Mouse (Mus musculus) spleen, adult 2 months (tissue): ENCODE measurements around the gene Hey2.

Experiments
- CTCF ChIP-seq: fragments of 200-500 bp; IDR thresholded peaks from 2 replicates; pipeline ENCODE4 v1.5.1; 2011; ENCODE audit warnings: mild to moderate bottlenecking, inconsistent platforms; ENCODE audit not compliant: insufficient read depth, insufficient read length, insufficient replicate concordance; ENCODE audit errors: extremely low read depth
- POLR2A ChIP-seq: fragments of 200-500 bp; IDR thresholded peaks from 2 replicates; pipeline ENCODE4 v1.6.1; 2011; ENCODE audit warnings: low read depth, low read length, inconsistent platforms

DNA sequence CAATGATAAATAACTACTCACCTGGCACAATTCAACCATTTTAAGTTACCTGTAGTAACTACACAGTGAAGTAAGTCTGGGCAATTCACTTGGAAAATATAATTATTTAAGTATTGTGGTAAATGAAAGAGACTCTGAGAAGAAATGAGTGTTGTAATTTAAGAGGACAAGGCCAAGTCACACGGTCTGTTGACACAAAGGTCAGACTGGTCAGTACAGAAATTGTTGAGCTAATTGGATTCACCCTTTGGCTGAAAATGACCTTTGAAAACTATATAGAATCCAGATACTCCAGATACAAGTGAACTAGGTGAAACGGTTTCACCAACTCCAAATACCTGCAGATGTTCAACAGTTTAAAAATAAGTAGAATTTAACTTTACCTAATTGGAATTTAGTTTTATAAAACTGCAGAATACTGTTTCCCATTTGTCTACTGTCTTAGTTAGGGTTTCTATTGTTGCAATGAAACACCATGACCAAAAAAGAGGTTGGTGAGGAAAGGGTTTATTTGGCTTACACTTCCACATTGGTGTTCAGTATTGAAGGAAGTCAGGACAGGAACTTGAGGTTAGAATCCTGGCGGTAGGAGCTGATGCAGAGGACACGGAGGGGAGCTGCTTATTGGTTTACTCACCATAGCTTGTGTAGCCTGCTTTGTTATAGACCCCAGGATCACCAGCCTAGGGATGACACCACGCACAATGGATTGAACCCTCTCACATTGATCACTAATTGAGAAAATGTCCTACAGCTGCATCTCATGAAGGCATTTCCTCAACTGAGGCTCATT lies 45.9 kb downstream of the Hey2 start:
- TF ChIP-seq POLR2A (no peak), CTCF (no peak)
